Comparison of ENCODE assay signal across 8 mouse cellular contexts in the genomic region with DNA sequence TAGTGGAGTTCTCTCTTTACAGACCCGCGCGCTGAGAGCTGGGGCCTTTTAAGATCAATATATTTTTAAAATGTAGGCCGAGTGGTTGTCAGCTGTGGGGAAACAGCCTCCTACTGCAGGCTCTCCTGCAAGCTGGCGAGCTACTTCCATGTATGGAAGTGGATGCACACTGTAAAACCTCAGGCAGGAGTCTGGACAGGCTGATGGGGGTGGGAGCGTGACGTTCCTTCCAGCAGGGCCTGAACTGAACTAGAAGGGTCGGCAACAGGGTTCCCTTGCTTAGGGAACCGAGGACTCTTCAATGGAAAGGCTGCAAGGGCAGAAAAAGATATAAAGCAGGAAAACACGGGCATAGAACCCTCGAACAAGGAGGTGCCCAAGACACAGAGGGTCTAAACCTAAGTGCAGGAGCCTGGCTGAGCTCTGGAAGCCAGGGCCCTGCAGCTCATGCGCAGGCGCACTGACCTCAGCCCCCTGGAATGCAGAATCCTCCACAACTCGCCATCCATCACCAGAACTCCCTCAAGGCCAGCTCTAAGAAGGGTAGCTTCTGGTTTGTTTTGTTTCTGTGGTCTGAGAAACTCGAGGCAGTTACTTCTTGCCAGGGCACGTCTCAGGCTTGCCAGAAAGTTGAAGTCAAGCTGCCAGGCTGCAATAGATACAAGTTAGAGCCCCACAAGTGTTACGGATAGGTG. TPM values are rescaled to one million over a fixed set of nuclear protein-coding genes. Genes with fewer than 3 reads are reported as not detected.
DNase-seq lines count a peak whose midpoint lies in the region; ATAC-seq lines count a peak whose summit lies in the region.

No protein-coding gene starts in this region.

- 62% methylated on average over 17 of the region's 17 CpGs for WGBS in hindbrain, embryonic 16.5 days
- WGBS in liver, embryonic 15.5 days (ENCODE audit: insufficient replicate concordance): 60% methylated on average over 17 of the region's 17 CpGs
- 16% methylated on average over 17 of the region's 17 CpGs for WGBS in stomach, embryonic 14.5 days

- H3K4me3 ChIP-seq in hindbrain, embryonic 16.5 days (ENCODE audit: low read length): no peak overlapping the region
- no peak overlapping the region for H3K4me3 ChIP-seq in liver, embryonic 15.5 days (replicated peaks)
- H3K4me3 ChIP-seq in stomach, embryonic 14.5 days (ENCODE audit: low read depth, low read length): no peak overlapping the region

- H3K9me3 ChIP-seq in hindbrain, embryonic 16.5 days (ENCODE audit: control insufficient read depth, low read length): no peaks in the 10 kb centered on the region
- no peaks in the 10 kb centered on the region for H3K9me3 ChIP-seq in liver, embryonic 15.5 days (replicated peaks)
- H3K9me3 ChIP-seq in stomach, embryonic 14.5 days (ENCODE audit: control insufficient read depth, low read depth, low read length): no peaks in the 10 kb centered on the region

- H3K9ac ChIP-seq in hindbrain, embryonic 16.5 days (ENCODE audit: low read depth, low read length): no peak overlapping the region
- no peak overlapping the region for H3K9ac ChIP-seq in liver, embryonic 15.5 days
- no peak overlapping the region; the same call in 1 of the 2 replicates for H3K9ac ChIP-seq in stomach, embryonic 14.5 days (replicated peaks; ENCODE audit: low read depth, low read length)

- DNase-seq in retina, postnatal 1 day: peak; percentile 47
- no peak for DNase-seq in retina, embryonic 14.5 days (ENCODE audit: low spot score)
- DNase-seq in gastrocnemius, postnatal 10 days: peak; percentile 77
- DNase-seq in spleen, postnatal 10 days (ENCODE audit: low spot score in 2 of 2): no peak

- H3K36me3 ChIP-seq in hindbrain, embryonic 16.5 days (ENCODE audit: control insufficient read depth, insufficient read depth, low read length): no peaks in the 10 kb centered on the region
- H3K36me3 ChIP-seq in liver, embryonic 15.5 days (replicated peaks): no peaks in the 10 kb centered on the region
- no peaks in the 10 kb centered on the region for H3K36me3 ChIP-seq in stomach, embryonic 14.5 days (ENCODE audit: control insufficient read depth, insufficient read depth, low read length)

- ATAC-seq in hindbrain, embryonic 16.5 days: peak; percentile 67; the same call in 1 of the 2 replicates
- no peak for ATAC-seq in liver, embryonic 15.5 days (ENCODE audit: insufficient read depth)
- peak; percentile 84 for ATAC-seq in stomach, embryonic 14.5 days (ENCODE audit: insufficient number of reproducible peaks, insufficient read depth, low FRiP score, low read depth)
- no peak for ATAC-seq in inflammation-experienced regulatory T-cells, adult 6 months

- peaks cover 17% of the 10 kb centered on the region for H3K4me1 ChIP-seq in hindbrain, embryonic 16.5 days (ENCODE audit: control insufficient read depth, insufficient read depth, low read depth, low read length)
- 0 out of 2 replicates have a peak, but pooled peaks cover under 1% of the 10 kb centered on the region for H3K4me1 ChIP-seq in liver, embryonic 15.5 days (replicated peaks)
- H3K4me1 ChIP-seq in stomach, embryonic 14.5 days (ENCODE audit: control insufficient read depth, insufficient read depth, low read length): peaks cover 40% of the 10 kb centered on the region

- no peak overlapping the region for H3K4me2 ChIP-seq in hindbrain, embryonic 16.5 days (ENCODE audit: low read length)
- no peak overlapping the region for H3K4me2 ChIP-seq in liver, embryonic 15.5 days
- 0 out of 2 replicates have a peak overlapping the region, but pooled peaks have one; percentile 15 for H3K4me2 ChIP-seq in stomach, embryonic 14.5 days (replicated peaks; ENCODE audit: low read depth, low read length)

- no peak overlapping the region for H3K27ac ChIP-seq in hindbrain, embryonic 16.5 days (ENCODE audit: low read depth, low read length)
- 0 out of 2 replicates have a peak overlapping the region, but pooled peaks have one; percentile 9 for H3K27ac ChIP-seq in liver, embryonic 15.5 days (replicated peaks)
- H3K27ac ChIP-seq in stomach, embryonic 14.5 days (ENCODE audit: low read length): peak overlapping the region; percentile 99

- H3K27me3 ChIP-seq in hindbrain, embryonic 16.5 days (replicated peaks; ENCODE audit: control insufficient read depth, insufficient read depth, low read length): no peaks in the 10 kb centered on the region
- no peaks in the 10 kb centered on the region for H3K27me3 ChIP-seq in liver, embryonic 15.5 days
- no peaks in the 10 kb centered on the region for H3K27me3 ChIP-seq in stomach, embryonic 14.5 days (ENCODE audit: control insufficient read depth, insufficient read depth, low read length)

RNA-seq across cellular contexts. Expression of a gene that starts 24.3 kb away (rescaled TPM):
- total RNA-seq in gastrocnemius, postnatal 10 days (2021): 10 to 100 TPM; 37.3 to 38.0 TPM
- 22.2 and 28.8 TPM in 2 replicates for polyA plus RNA-seq in hindbrain, embryonic 16.5 days (2015; fragmentation: Nextera tagmentation; extraction: Ambion mirVana)
- polyA plus RNA-seq in liver, embryonic 15.5 days (2015; fragmentation: Nextera tagmentation; extraction: Ambion mirVana): 2.5 and 2.8 TPM in 2 replicates
- 50.4 and 50.5 TPM in 2 replicates for polyA plus RNA-seq in stomach, embryonic 14.5 days (2014; fragmentation: Nextera tagmentation; extraction: Ambion mirVana)
- 1 to 10 TPM; 1.1 to 2.0 (median 1.6) TPM for polyA plus RNA-seq in inflammation-experienced regulatory T-cells, adult 6 months (2017; shearing (Covaris generic))

RNA-seq across cellular contexts. Expression of a gene that starts 32.1 kb away (rescaled TPM):
- total RNA-seq in gastrocnemius, postnatal 10 days (2021): 10 to 100 TPM; 40.1 to 55.2 TPM
- polyA plus RNA-seq in hindbrain, embryonic 16.5 days (2015; fragmentation: Nextera tagmentation; extraction: Ambion mirVana): 99.8 and 107 TPM in 2 replicates
- polyA plus RNA-seq in liver, embryonic 15.5 days (2015; fragmentation: Nextera tagmentation; extraction: Ambion mirVana): 36.6 and 37.4 TPM in 2 replicates
- polyA plus RNA-seq in stomach, embryonic 14.5 days (2014; fragmentation: Nextera tagmentation; extraction: Ambion mirVana): 115 and 117 TPM in 2 replicates
- polyA plus RNA-seq in inflammation-experienced regulatory T-cells, adult 6 months (2017; shearing (Covaris generic)): 10 to 100 TPM; 60.7 to 86.9 (median 76.3) TPM

Comparison
In these comparisons a context has a peak if more than half of its experiments do, and no peak if none do; other contexts are left out.
1. DNase-seq: peak in retina, postnatal 1 day (single experiment) and gastrocnemius, postnatal 10 days (single experiment); none in retina, embryonic 14.5 days (single experiment) and spleen, postnatal 10 days (0 of 2).
2. ATAC-seq: peak in hindbrain, embryonic 16.5 days (single experiment) and stomach, embryonic 14.5 days (single experiment); none in liver, embryonic 15.5 days (single experiment) and inflammation-experienced regulatory T-cells, adult 6 months (single experiment).